Mouse (Mus musculus): Measurements from ENCODE around the gene Plekhg3. TPM values are rescaled to one million over a fixed set of nuclear protein-coding genes. Genes with fewer than 3 reads are reported as not detected.

Gene Plekhg3
- total RNA-seq, 2 experiments from 2014 or later: 6.1 to 6.2 TPM

DNA sequence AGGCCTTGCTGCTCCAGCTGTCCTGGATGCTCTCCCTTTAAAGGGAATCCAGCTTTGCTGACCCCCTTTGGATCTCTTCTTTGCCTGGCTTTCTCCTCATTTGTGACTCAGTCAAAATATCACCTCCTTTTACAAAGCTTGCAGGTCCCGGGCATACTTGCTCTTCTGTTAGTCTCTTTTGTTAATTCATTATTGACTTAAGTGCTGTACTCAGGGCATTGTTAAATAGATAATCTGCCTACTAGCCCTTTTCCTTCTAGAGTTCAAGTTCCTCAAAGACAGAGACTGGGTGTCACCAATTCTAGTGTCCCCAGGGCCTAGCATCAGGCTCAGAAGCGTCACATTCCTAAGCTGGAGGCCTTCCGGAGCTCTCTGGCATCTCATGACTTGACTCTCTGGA, 18.5 kb downstream of the Plekhg3 start:
- DNase-seq (ENCODE audit: low spot score in 2 of 2): no peak

DNA sequence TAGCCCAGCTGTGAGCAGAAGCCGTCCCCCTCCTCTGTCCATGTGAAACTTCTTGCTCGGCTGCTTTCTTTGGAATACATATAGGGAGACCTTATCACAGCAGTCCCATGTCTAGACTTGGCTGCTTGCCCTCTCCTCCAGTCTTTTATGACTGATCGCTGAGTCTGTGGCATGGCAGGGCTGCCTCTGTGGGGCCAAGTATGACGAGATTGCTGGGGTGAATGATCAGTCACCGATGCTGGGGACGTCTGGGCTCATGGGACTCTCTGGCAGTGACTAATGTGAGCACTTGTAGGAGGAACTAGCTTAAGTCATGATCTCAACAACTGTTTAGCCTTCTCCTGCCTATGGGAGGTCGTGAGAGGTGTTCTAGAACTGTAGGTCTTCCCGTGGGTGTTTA, 21.6 kb downstream of the Plekhg3 start:
- DNase-seq (ENCODE audit: low spot score in 2 of 2): no peak

DNA sequence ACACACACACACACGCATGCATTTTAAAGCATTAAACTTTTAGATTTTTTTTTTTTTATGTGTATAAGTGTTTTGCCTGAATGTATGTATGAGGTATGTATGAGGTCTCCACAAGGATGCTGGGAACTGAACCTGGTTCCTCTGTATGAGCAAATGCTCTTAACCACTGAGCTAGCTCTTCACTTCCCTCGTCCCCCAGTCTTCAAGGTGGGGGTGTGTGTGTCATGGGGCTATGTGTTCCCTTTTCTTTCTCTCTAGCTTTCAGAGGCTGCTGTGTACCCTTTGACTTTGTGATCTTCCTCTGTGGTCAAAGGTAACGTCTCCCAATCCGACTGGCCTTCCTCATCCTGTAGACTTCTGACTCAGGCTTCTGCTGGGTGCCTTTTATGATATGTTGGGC, 22.3 kb downstream of the Plekhg3 start:
- no peak for DNase-seq (ENCODE audit: low spot score in 2 of 2)

DNA sequence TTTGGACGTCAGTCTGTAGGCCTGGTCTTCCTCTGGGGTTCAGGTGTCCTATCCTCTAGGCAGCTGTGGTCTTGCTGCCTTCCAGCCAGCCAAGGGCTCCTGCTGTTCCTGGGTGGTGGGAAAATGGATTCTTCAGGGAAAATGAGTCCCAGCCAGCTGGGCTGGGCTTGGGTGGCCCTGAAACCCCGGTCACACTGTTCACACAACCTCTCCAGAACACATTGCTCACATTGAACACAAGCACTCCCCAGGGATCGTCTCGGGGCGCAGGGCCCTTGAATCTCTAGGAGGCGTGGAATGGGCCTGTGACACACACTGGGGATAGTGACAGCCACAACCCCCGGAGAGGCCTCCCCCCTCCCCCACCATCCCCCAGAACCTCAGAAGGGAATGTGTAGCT, 23.2 kb downstream of the Plekhg3 start:
- no peak for DNase-seq (ENCODE audit: low spot score in 2 of 2)

DNA sequence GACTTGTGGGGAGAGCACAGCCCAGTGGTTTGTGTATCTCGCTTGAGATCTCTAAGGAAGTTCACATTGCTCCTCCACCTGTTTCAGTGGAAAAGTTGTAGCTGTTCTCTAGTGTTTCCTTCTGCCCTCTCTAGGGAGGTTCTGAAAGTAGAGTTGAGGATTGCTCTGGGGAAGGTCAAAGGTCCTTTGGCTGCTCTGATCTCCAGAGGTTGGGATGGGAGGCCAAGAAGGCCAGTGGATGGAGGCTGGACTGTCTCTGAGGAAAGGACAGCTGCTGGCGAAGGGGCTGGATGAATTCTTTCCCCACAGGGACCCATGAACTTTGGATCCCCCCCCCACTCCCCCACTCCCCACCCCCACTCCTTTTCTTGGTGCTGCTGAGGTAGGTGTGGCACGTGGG, 23.7 kb downstream of the Plekhg3 start:
- DNase-seq (ENCODE audit: low spot score in 2 of 2): no peak

DNA sequence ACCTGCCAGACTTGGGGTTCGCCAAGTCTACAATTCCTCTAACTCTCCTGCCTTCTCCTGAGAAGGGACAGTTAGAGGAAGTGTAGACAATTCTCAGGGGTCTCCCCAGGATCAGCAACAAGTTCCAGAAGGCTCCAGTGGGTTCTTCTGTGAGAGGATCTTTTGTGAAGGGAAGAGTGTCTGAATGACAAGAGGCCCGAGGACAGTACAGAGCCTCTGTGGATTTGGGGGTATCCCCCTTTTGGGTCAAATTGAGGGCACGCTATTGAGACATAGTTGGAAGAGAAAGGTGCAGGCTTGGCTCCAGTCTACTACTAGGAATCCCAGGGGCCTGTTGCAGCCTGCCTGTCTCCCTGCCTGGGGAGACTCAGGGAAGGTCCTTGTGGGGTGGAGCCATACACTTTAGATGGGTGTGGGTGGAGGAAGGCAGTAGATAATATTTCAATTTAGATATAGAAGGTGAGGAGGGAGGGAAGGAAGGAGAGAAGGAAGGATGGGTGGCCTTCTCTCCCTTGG, 24.2 kb downstream of the Plekhg3 start:
- no peak for DNase-seq (ENCODE audit: low spot score in 2 of 2)

DNA sequence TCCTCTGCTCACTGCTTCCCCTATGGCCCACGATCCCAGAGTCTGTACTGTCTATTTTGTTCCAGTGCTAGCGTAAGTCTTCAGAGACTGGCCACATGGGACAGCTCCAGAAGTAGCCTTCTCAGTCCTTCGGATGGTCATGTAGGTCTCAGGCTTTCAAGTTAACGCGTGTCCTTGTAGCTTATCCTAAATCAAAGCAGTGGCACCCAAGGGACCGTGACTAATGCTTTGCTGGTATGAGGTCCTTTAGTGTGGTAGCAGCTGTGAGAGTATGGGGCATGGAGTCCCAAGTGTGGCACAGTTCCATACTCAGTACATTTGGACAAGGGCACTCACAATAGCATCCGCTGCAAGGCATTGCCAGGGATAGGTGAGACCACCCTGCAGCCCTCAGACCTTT, 25.5 kb downstream of the Plekhg3 start:
- DNase-seq (ENCODE audit: low spot score in 2 of 2): no peak

DNA sequence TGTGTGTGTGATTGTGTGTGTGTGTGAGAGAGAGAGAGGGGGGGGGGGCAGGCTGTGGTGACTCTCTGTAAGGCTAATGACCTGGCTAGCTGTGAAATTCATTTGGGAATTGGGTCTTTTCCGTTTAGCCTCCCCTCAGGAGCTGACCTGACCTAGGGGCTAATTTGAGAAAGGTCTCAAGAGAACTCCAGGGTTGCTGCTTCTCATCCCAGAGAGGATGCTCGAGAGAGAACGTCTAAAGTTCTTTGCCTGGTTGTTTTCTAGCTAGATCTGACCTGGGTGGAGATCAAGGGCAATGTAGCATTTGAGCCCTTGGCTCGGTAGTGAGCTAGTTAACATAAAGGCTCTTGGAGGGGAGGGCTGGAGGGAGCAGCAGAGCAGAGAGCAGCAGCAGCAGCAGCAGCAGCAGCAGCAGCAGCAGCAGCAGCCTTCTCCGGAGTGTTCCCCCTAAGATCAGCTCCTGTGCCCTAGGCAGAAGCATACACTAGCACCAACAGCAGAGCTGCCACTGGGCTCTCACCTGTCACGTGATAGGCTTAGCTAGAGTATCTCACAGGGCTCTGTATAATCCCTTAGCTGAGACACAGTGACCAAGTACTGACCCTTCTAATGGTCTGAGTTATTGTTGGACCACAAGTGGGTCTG, 26.2 kb downstream of the Plekhg3 start:
- no peak for DNase-seq (ENCODE audit: low spot score in 2 of 2)

DNA sequence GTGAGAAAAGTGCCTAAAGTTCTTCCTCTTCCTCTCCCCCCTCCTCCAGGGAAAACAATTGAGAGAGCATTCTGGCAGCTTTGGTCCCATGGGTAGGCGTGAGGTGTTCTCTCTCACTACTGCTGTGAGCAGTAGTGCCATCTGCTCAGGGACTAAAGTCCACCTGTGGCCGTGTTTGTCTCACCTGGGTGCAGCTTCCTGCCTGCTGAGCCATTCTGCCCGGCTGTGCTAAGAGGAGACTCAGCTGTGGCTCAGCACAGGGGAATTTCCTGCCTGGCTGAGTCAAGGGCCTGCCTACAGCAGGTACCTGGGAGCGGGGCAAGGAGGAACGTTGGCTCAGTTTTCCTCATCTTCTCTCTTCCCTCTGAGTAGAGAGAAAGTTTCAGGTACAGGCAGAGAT, 27.5 kb downstream of the Plekhg3 start:
- DNase-seq (ENCODE audit: low spot score in 2 of 2): no peak

DNA sequence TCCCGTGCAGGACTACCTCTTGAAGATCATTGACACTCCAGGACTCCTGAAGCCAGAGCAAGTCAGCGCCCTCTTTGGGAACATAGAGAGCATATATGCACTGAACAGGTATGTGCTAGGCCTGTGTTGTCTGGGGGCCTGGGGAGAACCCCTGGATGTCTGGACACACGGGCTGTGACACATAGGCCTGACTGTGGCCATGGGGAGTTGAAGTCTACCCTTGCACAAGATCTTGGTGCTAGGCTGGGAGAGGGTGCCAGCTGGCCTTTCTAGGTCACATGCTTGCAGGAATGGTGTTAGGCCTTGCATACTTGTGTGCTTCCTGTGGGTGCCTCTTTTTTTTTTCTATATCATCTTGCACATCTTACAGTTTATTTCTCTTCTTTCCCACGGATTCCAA, 31.5 kb downstream of the Plekhg3 start:
- DNase-seq (ENCODE audit: low spot score in 2 of 2): no peak

DNA sequence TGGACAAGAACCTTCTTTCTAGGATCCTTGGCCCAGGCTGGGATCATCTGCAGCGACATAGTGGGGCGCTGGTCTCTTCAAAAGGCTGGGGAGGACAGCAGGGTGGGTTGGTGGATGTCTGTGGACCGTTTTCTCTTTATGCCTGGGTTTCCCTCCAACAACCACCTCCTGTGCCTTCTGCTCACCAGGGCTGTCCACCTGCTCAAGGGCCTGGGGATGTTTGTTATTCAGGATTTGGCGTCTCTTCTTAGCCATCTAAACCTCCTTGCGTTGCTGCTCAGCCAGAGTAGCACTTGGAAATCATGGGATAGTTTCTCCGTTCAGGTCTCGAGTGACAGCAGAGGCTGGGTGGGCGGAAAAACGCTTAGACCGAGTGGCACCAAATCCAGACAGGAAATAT, 35.6 kb downstream of the Plekhg3 start:
- no peak for DNase-seq (ENCODE audit: low spot score in 2 of 2)

DNA sequence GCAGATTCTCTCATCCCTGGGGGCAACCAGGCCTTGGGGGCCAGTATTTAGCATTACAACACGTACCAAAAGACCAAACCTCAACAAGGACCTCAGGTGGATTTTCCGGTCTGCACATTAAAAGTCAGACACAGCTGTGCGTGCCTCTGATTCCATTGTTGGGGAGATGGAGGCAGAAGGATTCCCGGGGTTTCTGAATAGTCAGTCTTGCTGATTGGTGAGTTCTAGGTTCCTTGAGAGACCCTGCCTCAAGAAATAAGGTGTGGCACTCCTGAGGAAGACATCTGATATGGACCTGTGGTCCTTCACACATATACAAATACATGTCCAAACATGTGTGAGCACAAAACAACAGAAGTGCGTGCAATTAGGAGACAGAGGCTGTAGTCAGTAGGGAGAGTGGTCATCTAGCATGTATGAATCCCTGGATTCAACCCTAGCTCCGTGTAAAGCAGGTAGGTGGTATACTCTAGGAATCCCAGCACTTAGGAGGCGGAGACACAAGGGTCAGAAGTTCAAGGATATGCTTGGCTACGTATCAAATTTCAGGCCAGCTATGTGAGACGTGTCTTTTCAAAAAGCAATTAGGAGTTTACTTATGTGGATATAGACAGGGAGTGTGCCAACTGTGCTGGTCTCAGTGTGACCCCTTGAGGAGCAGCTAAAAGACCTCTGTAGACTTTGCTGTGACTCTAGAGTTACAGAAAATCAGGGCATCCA, 39.7 kb downstream of the Plekhg3 start:
- DNase-seq (ENCODE audit: low spot score in 2 of 2): no peak

DNA sequence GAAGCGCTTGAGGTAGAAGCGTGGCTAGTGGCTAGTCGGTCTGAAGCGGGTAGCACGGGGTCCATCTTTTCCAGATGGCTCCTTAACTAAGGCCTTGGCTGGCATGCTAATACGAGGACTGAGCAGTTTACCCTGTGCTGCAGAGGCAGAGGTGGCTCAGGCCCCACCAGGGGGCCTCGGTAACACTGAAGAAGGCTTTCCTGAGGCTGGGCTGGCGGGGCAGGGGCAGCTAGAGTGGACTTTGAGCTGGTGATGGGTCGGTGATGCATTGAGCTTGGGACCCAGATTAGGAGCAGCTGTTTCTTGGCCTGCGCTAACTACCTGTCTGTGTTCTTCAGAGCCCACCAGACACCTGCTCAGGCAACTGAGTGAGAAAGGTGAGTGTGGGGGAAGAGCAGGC, 40.6 kb downstream of the Plekhg3 start:
- no peak for DNase-seq (ENCODE audit: low spot score in 2 of 2)

DNA sequence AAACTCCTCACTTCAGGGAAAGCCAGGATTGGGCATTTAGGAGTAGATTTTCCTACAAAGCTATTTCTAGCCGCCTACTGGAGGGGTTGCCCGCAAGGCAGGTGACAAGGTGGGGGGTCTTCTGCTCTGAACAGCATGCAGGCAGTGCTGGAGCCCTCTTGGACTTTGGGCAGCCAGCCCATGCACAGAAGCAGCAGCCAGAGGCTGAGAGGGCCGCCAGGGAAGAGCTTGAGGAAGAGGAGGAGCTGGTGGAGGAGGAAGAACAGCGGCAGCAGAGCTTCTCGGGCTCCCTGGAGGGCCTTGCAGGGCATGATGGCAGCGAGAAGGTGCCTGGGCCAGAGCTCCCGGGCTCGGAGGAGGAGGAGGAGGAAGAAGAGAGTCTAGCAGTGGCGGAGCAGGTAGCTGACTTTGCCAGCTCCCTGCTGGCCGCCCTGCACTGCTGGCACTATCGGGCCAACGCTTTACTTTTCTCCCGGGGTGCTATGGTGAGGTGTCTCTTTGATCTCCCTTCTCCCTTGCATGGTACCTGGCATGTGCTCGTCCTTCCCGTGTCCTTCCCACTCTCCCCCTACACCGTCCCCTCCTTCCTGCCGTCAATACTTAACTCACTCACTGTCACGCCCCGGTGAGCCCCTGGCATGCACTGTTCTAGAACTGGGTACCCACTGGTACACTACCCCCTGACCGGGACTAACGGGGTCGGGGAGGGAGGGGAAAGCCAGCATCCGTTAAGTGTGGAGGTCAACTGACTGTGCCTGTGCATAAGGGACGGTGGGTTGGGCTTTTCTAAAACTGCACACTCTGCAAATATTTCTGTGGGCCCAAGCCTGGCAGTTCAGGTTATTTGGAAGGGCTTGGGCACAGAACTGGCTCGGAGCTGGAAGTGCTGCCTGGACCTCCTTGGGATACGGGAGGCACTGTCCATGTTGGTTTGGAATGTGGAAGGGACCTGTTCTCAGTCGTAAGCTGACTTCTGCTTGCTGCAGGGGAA, 41.9 kb downstream of the Plekhg3 start:
- DNase-seq (ENCODE audit: low spot score in 2 of 2): no peak

DNA sequence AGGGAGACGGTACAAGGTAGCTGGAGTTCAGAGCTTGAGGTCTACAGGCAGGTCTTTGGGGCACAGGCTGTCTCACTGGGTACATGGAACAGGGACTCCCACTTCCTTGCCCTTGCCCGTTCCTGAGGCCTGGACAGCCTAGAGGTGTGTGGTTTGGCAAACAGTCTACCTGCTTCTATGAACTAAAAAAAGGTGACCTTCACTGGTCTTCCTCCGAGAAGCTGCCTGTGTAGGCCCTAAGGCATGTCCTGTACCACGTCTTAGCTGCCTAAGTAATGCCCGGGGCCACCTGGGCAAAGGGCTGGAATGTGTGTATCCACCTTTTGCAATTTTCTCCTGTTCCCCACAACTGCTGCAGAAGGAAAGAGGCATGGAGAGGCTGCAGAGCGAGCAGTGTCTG, 42.7 kb downstream of the Plekhg3 start:
- no peak for DNase-seq (ENCODE audit: low spot score in 2 of 2)

DNA sequence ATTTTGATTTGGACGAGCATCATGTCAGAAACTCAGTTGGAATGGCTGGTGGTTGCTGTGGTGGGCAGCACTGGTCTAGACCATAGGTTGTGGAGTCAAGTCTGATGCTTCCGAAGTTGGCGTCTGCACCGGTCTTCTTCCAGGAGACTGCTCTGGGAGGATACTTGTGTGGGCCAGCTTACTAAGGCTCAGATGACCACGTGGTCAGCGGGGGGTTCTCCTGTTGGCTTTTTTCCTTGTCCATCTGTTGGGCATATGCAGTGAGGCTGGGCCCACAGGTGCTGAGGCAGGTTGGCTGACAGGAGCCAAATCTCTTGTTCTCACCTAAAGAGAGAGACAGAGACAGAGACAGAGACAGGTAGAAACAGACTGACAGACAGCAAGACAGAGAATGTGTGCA, 44.1 kb downstream of the Plekhg3 start:
- DNase-seq (ENCODE audit: low spot score in 2 of 2): no peak

DNA sequence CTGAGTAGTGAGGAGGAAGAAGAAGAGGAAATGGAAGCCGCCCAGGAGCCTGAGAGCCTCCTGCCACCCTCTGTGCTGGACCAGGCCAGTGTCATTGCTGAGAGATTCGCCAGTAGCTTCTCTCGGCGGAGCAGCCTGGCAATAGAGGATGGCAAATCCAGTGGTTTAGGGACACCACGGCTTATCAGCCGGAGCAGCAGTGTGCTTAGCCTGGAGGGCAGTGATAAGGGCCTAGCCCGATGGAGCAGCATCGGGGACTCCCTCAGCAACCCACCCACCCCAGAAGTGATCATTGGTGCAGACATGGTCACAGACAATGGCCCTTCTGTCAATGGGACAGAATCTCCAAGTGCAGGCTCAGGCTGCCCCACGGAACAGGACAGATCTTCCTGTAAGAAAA, 45.4 kb downstream of the Plekhg3 start:
- DNase-seq (ENCODE audit: low spot score in 2 of 2): no peak

DNA sequence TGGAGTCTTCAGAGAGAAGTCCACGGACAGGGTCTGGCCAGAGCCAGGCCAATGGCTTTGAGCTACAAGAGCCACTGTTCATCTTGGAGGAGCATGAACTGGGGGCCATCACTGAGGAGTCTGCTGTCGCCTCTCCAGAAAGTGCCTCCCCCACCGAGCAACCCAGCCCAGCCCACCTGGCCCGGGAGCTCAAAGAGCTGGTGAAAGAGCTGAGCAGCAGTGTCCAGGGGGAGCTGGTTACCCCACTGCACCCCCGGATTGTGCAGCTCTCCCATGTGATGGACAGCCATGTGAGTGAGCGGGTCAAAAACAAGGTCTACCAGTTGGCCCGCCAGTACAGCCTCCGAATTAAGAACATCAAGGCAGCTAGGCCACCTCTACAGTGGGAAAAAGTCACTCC, 46.1 kb downstream of the Plekhg3 start:
- DNase-seq (ENCODE audit: low spot score in 2 of 2): no peak

DNA sequence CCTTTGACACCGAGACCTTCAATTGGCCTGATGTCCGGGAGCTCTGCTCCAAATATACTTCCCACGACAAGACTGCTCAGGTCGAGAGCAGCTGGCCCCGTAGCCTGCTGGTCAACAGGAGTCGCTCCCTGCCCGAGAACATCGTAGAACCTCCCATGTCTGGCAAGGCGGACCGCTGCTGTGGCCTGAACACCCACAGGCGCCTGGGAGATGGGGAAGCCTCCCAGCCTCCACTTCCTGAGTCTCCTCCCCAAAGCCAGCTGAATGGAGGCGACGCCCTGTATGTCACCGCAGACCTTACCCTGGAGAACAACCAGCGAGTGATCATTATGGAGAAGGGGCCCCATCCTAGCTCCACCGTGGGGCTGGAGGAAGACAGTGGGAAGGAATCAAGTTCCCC, 47.2 kb downstream of the Plekhg3 start:
- no peak for DNase-seq (ENCODE audit: low spot score in 2 of 2)

DNA sequence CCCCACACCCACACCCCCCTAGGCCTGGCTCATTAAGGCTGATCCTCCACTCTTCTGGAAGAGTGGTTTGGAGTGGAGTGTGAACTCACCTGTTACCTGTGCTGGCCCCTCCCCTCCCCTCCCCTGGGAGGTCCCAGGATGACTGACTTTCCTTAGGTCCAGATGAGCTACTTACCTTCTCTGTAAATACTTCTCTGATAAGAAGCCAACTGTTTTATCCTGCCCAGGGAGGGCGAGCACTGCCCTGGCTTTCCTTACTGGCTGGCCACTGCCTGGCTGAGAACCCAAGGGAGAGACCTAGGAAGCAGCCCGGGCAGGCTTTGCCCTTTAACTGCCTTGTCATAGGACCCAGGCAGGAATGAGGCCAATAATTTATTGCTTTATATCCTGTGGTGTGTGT, 47.8 kb downstream of the Plekhg3 start:
- no peak for DNase-seq (ENCODE audit: low spot score in 2 of 2)

DNA sequence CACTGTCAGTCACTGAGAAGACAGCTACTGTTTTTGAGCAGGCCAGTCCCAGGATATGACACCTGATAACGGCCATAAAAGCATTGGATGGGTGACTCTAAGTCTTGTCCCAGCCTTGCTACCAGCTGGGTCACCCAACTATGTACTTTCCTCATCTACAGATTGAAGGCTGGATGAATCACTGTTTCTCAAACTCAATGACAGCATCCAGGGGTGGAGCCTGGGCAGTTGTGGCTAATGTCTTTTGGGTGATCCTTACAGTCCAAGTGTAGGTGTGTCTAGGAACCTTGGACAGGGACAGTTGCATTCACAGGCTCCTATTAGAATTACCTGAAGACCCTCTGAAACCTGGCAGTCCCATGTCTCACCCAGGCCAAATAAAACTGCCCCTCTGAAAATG, 49.1 kb downstream of the Plekhg3 start:
- no peak for DNase-seq (ENCODE audit: low spot score in 2 of 2)

DNA sequence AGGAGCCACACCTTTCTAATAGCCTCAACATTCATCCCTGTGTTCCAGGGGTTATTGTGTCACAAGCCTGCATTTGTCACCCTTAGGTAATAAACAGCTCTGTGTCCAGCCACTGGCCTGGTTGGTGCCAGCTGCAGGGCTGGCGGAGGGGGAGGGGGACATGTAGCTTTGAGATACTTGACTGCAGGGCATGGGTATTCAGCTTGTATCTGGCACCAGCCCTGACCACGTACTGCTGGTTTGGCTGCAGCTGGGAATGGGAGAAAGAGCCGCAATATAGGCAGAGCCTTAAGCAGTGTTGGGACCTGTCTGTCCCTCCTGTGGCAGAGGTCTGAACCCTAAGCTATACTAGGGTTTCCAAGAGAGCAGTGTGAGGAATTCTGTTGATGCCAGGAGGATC, 51.4 kb downstream of the Plekhg3 start:
- no peak for DNase-seq (ENCODE audit: low spot score in 2 of 2)
